Mouse (Mus musculus) CH12.LX (cell line): Measurements from ENCODE around the gene Mt3. TPM values are rescaled to one million over a fixed set of nuclear protein-coding genes. Genes with fewer than 3 reads are reported as not detected.

Experiments
- DNase-seq: peaks from one replicate; pipeline ENCODE4 v3.0.0-alpha.2; 2013; ENCODE audit errors: extremely low read depth
- H3K27ac ChIP-seq: 2 replicates; pipeline ENCODE4 v1.5.1; 2012; ENCODE audit warnings: low read depth, mild to moderate bottlenecking, control low read depth, moderate library complexity; ENCODE audit not compliant: insufficient read depth
- H3K27me3 ChIP-seq: replicated peaks from 2 replicates; pipeline ENCODE3; 2012; ENCODE audit warnings: inconsistent platforms
- H3K36me3 ChIP-seq, 2 experiments: replicated peaks in 1 of 2; 2 replicates each; pipeline versions ENCODE3 to v1.6.1; 2012; ENCODE audit warnings: inconsistent platforms in 1 of 2, low read length in 1 of 2, mild to moderate bottlenecking in 1 of 2, mixed read lengths in 1 of 2, moderate library complexity in 1 of 2; ENCODE audit not compliant: control insufficient read depth in 1 of 2, insufficient read depth in 1 of 2
- H3K4me1 ChIP-seq, 2 experiments: 2 replicates each; pipeline ENCODE4 v1.6.1; 2012; ENCODE audit warnings: inconsistent platforms in 1 of 2, moderate library complexity in 1 of 2; ENCODE audit not compliant: insufficient read depth in 2 of 2, control insufficient read depth in 1 of 2
- H3K4me2 ChIP-seq: 2 replicates; pipeline ENCODE4 v1.6.1; 2012; ENCODE audit warnings: low read depth, mild to moderate bottlenecking, control low read depth; ENCODE audit not compliant: poor library complexity, insufficient read depth, severe bottlenecking
- H3K4me3 ChIP-seq, 3 experiments: fragments of 150-350 bp in 1 of 3; sonication (generic) in 1 of 3; replicated peaks in 1 of 3; 2 replicates each; pipeline versions ENCODE3 to v1.5.1; 2011 to 2012; ENCODE audit warnings: low read depth in 2 of 3, low read length in 2 of 3, mild to moderate bottlenecking in 2 of 3, moderate library complexity in 2 of 3, control low read depth in 1 of 3, improper control_type of control experiment in 1 of 3, inconsistent platforms in 1 of 3, mixed read lengths in 1 of 3; ENCODE audit not compliant: poor library complexity in 1 of 3
- H3K79me2 ChIP-seq: replicated peaks from 2 replicates; pipeline ENCODE4 v1.6.1; 2012; ENCODE audit warnings: mild to moderate bottlenecking, moderate library complexity; ENCODE audit not compliant: control insufficient read depth, poor library complexity, insufficient read depth, severe bottlenecking; ENCODE audit errors: extremely low read depth
- H3K9ac ChIP-seq: 2 replicates; pipeline ENCODE4 v1.6.1; 2012; ENCODE audit warnings: low read depth, mild to moderate bottlenecking, control low read depth, moderate library complexity; ENCODE audit not compliant: insufficient read depth
- H3K9me3 ChIP-seq: replicated peaks from 2 replicates; pipeline ENCODE3; 2012; ENCODE audit warnings: low read length, inconsistent platforms, mixed read lengths
- CHD1 ChIP-seq: IDR thresholded peaks from 2 replicates; pipeline ENCODE4 v1.6.1; 2012; ENCODE audit warnings: low read depth, low read length, improper control_type of control experiment, inconsistent platforms
- CTCF ChIP-seq, 2 experiments: IDR thresholded peaks in 1 of 2; conservative IDR thresholded peaks in 1 of 2; 2 replicates each; pipeline ENCODE4 v1.5.1; 2011 to 2012; ENCODE audit warnings: low read depth in 2 of 2, low read length in 2 of 2, improper control_type of control experiment in 1 of 2, inconsistent platforms in 1 of 2, mild to moderate bottlenecking in 1 of 2, moderate library complexity in 1 of 2
- E2F4 ChIP-seq: IDR thresholded peaks from 2 replicates; pipeline ENCODE4 v1.6.1; 2011; ENCODE audit warnings: low read depth, low read length, improper control_type of control experiment; ENCODE audit not compliant: insufficient replicate concordance
- ELF1 ChIP-seq: IDR thresholded peaks from 2 replicates; pipeline ENCODE4 v1.6.1; 2014; ENCODE audit warnings: low read depth, mild to moderate bottlenecking, inconsistent platforms, low read length, improper control_type of control experiment
- EP300 ChIP-seq: IDR thresholded peaks from 2 replicates; pipeline ENCODE4 v1.6.1; 2011; ENCODE audit warnings: low read length, improper control_type of control experiment
- GABPA ChIP-seq: IDR thresholded peaks from 2 replicates; pipeline ENCODE4 v1.6.1; 2012; ENCODE audit warnings: low read depth, low read length, improper control_type of control experiment, inconsistent platforms; ENCODE audit not compliant: insufficient replicate concordance
- HCFC1 ChIP-seq: IDR thresholded peaks from 2 replicates; pipeline ENCODE4 v1.6.1; 2012; ENCODE audit warnings: low read depth, mild to moderate bottlenecking, inconsistent platforms, low read length, improper control_type of control experiment
- JUN ChIP-seq: IDR thresholded peaks from 2 replicates; pipeline ENCODE4 v1.6.1; 2011; ENCODE audit warnings: low read depth, mild to moderate bottlenecking, low read length, improper control_type of control experiment, moderate library complexity; ENCODE audit not compliant: insufficient read depth
- JUND ChIP-seq: conservative IDR thresholded peaks from 2 replicates; pipeline ENCODE4 v1.6.1; 2011; ENCODE audit warnings: low read depth, low read length, improper control_type of control experiment
- KAT2A ChIP-seq: IDR thresholded peaks from 2 replicates; pipeline ENCODE4 v1.6.1; 2012; ENCODE audit warnings: low read length, improper control_type of control experiment, inconsistent platforms; ENCODE audit not compliant: insufficient replicate concordance
- MXI1 ChIP-seq: IDR thresholded peaks from 2 replicates; pipeline ENCODE4 v1.6.1; 2011; ENCODE audit warnings: mild to moderate bottlenecking, low read depth, low read length, improper control_type of control experiment
- NRF1 ChIP-seq: IDR thresholded peaks from 2 replicates; pipeline ENCODE4 v1.6.1; 2014; ENCODE audit warnings: low read depth, mild to moderate bottlenecking, inconsistent platforms, low read length, improper control_type of control experiment, moderate library complexity
- PAX5 ChIP-seq: IDR thresholded peaks from 2 replicates; pipeline ENCODE4 v1.6.1; 2012; ENCODE audit warnings: low read length, inconsistent platforms, mixed read lengths
- POLR2AphosphoS2 ChIP-seq: IDR thresholded peaks from 2 replicates; pipeline ENCODE4 v1.6.1; 2011; ENCODE audit warnings: low read depth, low read length, improper control_type of control experiment
- RAD21 ChIP-seq: IDR thresholded peaks from 2 replicates; pipeline ENCODE4 v1.6.1; 2011; ENCODE audit warnings: low read depth, mild to moderate bottlenecking, low read length, improper control_type of control experiment, moderate library complexity
- SIN3A ChIP-seq: IDR thresholded peaks from 2 replicates; pipeline ENCODE4 v1.6.1; 2012; ENCODE audit warnings: low read length, improper control_type of control experiment, inconsistent platforms
- SMC3 ChIP-seq: IDR thresholded peaks from 2 replicates; pipeline ENCODE4 v1.6.1; 2011; ENCODE audit warnings: low read depth, low read length, improper control_type of control experiment
- USF1 ChIP-seq: IDR thresholded peaks from 2 replicates; pipeline ENCODE4 v1.6.1; 2014; ENCODE audit warnings: low read depth, mild to moderate bottlenecking, inconsistent platforms, low read length, improper control_type of control experiment
- USF2 ChIP-seq: conservative IDR thresholded peaks from 2 replicates; pipeline ENCODE4 v1.6.1; 2011; ENCODE audit warnings: low read depth, low read length, improper control_type of control experiment
- ZC3H11A ChIP-seq: IDR thresholded peaks from 2 replicates; pipeline ENCODE4 v1.6.1; 2012; ENCODE audit warnings: low read depth, mild to moderate bottlenecking, inconsistent platforms, low read length, improper control_type of control experiment
- ZKSCAN1 ChIP-seq: IDR thresholded peaks from 2 replicates; pipeline ENCODE4 v1.6.1; 2012; ENCODE audit warnings: low read depth, inconsistent platforms, low read length, improper control_type of control experiment, borderline replicate concordance
- dilution Hi-C: fragments of 300-500 bp; cut with MboI; formaldehyde crosslinking; loops from 2 replicates; pipeline ENCODE4 v1.14.3; 2020; ENCODE audit warnings: low sequenced_read_pairs; ENCODE audit not compliant: extremely low pct_unique_long_range_greater_than_20kb, extremely low pct_ligation_motif_present
- in situ Hi-C: fragments of 300-500 bp; cut with MboI; formaldehyde crosslinking; loops from 3 replicates; pipeline ENCODE4 v1.14.3; 2019; ENCODE audit warnings: low sequenced_read_pairs, low pct_ligation_motif_present, low pct_unique_long_range_greater_than_20kb, mixed read lengths
- polyA plus RNA-seq: library from polyadenylated mRNA; unstranded; fragments of >175 nt; gene quantifications from 2 replicates; pipeline ENCODE4 v1.2.1, GENCODE M21; 2012; ENCODE audit warnings: low read depth; ENCODE audit not compliant: insufficient read length
- total RNA-seq, 2 experiments: library from RNA; depleted of rRNA; stranded (reverse); fragments of 300-350 nt in 1 of 2; fragments of >200 nt in 1 of 2; gene quantifications; 2 replicates each; pipeline ENCODE4 v1.2.3; 2012 to 2014

Mt3 gene
- total and polyA plus RNA-seq, 3 experiments = 1.9 to 20.6 TPM; not detected in 1

GRCm38 (mm10) chr8:94104146-94104545, 48.3 kb upstream of the Mt3 start:
- no peak overlapping the region for H3K9ac ChIP-seq
- peaks cover 0 to under 1% of the 10 kb centered on the region in 2 experiments; a peak in 1 of 4 replicates for H3K4me1 ChIP-seq
- no peaks in the 10 kb centered on the region for H3K9me3 ChIP-seq
- H3K4me2 ChIP-seq = no peak overlapping the region
- TF ChIP-seq CHD1 (no peak), GABPA (no peak), KAT2A (no peak), RAD21 (peak; percentile 4; the same call in 1 of the 2 replicates), SMC3 (peak; percentile 23), EP300 (no peak), JUND (no peak), SIN3A (no peak), NRF1 (no peak), CTCF (conservative IDR thresholded peaks at IDR 0.05 in 1 of 2, IDR thresholded peaks at IDR 0.05 in 1 of 2; ENCODE audit: low read depth in 2 of 2, low read length in 2 of 2) (peak in 1 of 2 experiments; percentile 41; a peak in 2 of 4 replicates)
- dilution Hi-C loops (no loop called here), in situ Hi-C loops (loop anchor here (5.0 kb wide), 1 partner anchor 88 kb away; no protein-coding TSS in a partner anchor)
- no peak overlapping the region for H3K4me3 ChIP-seq
- DNase-seq = no peak
- H3K27ac ChIP-seq = no peak overlapping the region
- H3K79me2 ChIP-seq = no peaks in the 10 kb centered on the region
- no peaks in the 10 kb centered on the region for H3K36me3 ChIP-seq
- peaks cover 37% of the 10 kb centered on the region for H3K27me3 ChIP-seq

DNA sequence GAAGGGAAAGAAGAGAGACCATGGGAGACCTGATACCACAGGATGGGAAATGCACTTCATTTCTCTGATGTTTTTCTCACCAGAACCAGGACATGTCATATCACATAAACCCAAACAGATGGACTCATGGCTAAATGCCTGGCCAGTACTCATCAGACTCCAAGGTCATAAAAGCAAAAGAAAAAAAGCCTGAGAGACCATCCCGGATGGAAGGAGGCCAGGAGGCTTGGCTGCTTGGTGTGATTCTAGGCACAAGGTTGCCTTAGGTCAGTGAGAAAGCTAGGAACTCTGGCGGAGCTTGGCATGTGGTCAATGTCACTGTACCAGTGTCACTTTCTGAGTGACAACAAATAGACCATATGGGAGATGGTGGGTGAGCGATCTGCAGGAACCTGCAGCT, 44.5 kb upstream of the Mt3 start:
- in situ Hi-C loops = no loop called here
- Histone ChIP-seq H3K9me3 (no peaks in the 10 kb centered on the region), H3K9ac (no peak overlapping the region; the same call in 1 of the 2 replicates), H3K4me2 (no peak overlapping the region), H3K27ac (no peak overlapping the region), H3K79me2 (no peaks in the 10 kb centered on the region), H3K4me1 (peaks cover 0 to 6% of the 10 kb centered on the region in 2 experiments; a peak in 2 of 4 replicates), H3K27me3 (peaks cover 9% of the 10 kb centered on the region), H3K4me3 (no peak overlapping the region), H3K36me3 (no peaks in the 10 kb centered on the region)
- TF ChIP-seq PAX5 (no peak), ELF1 (no peak), ZKSCAN1 (no peak), E2F4 (no peak), CTCF (conservative IDR thresholded peaks at IDR 0.05 in 1 of 2, IDR thresholded peaks at IDR 0.05 in 1 of 2; ENCODE audit: low read depth in 2 of 2, low read length in 2 of 2) (no peak), USF1 (no peak), USF2 (no peak), POLR2AphosphoS2 (no peak), ZC3H11A (no peak), MXI1 (no peak), HCFC1 (no peak), JUN (no peak)
- dilution Hi-C loops = no loop called here
- no peak for DNase-seq
